Mouse (Mus musculus) kidney, postnatal 14 days (tissue): ENCODE measurements around the gene Tpsb2.

Experiments used
- DNase-seq: peaks from one replicate; pipeline ENCODE4 v3.0.0; 2022; ENCODE audit warnings: mixed read lengths

The Tpsb2 gene

DNA sequence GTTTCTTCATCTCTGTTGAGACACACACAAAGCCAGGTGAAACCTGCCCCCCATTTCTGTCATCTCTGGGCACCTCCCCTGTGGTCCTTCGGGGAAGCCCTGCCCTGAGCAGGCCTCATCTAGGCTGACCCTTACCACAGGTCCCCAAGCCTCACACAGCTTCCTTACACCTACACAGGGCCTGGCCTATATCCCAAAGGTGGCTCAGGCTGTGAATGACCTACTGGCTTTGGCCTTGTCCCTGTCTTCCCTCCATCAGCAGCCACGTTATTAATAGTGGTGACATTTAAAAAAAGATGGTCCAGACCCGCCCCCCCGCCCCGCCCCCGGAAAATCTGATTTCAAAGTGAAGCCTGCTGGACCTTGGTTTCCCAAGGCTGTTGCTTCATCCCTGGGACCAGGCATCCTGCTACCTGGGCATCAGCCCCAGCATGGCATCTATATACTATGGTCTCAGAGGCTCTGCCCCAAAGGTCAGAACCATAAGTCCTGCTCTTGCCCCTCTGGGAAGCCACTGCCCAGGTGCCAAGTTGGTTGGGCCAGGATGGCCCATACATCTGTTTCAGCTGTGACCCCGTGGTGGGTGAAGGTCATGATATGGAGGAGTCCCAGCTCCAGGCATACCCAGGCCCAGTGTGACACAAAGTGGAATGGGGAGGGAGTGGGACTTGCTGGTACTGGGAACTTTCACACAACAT, 42.3 kb downstream of the Tpsb2 start:
- DNase-seq, result no peak

DNA sequence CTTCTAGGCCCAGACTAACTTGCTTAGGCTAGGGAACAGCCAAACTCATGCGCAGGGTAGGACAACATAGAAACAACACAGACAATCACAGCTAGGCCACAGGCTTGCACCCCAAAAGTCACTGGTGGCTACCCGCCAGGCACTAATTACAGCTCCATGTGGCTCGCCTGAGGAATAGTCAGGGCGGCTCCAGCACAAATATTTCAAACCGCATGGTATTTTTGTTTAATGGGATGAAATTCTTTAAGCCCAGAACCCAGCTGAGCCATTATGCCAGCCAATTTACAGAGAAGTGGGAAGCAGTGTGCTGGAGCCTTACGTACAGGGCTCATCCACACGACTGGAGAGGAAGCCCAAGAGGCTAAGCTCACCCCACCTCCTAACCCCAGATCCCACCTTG, 43.5 kb downstream of the Tpsb2 start:
- DNase-seq, result no peak

DNA sequence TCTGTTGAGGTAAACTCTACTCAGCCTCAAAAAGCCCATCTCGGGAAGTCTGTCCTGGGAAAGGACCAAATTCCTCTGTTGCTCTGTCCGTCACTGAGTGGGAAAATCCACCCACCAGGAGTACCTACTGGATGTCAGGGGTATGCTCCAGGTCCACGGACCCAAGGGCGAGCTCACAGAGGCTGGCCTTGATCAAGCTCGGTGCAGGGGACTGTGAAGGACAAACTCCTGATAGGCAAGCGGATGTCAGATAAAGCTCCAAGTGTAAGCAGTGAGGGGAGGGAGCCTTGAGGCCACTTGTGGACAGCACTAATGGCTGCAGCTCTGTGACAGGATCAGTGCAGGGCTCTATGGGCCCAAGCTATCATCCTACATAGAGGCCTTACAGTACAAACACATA, 44.1 kb downstream of the Tpsb2 start:
- no peak for DNase-seq

- no peak for DNase-seq
Observed at GRCm38 (mm10) chr17:25410786-25411185, 44.7 kb downstream of the Tpsb2 start.

GRCm38 (mm10) chr17:25411251-25411650, 45.1 kb downstream of the Tpsb2 start:
- no peak for DNase-seq

DNA sequence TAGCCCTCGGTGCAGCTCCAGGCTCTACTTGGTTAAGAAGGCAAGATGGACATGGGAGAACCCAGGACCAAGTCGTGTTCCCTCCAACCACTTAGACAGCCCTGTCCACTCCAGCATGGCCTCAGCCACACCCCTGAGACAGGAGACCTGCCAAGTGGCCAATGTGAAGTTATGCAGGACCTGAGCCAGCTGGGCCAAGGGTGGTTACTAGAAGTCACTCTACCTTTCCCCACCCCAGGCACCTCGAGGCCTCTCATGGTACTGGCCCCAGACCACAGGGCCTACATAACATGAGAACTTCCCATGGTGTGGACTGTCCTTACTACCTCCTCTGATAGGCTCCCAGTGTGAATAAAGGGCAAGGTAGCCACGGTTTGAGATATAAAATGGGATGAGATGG, 48.1 kb downstream of the Tpsb2 start:
- DNase-seq, result peak; percentile 71

DNA sequence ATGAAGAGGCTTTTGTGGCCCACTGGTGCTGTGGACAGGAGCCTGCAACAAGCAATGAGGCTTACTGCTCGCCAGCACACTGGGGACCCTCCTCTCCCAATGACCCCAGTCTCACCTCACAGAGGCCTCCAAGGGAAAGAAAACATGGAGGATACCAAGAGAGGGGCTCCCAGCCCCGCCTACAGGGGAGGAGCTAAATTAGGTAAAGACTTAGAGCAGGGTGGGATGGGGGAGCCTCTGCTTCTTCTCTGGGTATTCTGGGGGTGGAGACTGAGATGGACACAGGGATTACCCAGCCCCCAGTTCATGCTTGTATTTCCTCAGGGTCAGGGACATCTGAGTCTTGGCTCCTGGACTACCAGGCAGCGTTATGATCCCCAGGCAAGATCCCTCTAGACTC, 48.8 kb downstream of the Tpsb2 start:
- DNase-seq, result no peak

DNA sequence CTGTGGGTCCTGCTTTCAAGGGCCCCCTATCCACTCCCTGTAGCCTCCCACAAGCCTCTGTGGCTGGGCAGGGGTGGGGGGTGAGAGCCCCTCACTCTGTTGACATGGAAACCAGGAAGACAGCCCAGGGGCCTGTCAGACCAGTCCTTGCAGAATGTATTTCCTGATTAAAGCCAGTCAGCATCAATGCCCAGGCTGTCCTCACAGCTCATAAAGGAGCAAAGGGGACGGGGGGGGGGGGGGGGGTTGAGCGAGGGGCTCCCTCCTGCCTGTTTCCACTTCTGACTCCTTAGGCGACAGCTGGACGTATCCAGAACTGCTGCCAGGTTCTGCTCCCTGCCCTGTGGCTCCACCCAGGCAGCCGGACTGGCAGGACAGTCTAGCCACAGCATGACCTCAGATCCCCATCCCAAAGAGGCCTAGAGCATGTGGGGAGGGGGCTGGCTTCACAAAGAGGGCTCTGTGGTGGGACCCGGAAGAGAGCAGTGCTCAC, 49.4 kb downstream of the Tpsb2 start:
- no peak for DNase-seq

DNA sequence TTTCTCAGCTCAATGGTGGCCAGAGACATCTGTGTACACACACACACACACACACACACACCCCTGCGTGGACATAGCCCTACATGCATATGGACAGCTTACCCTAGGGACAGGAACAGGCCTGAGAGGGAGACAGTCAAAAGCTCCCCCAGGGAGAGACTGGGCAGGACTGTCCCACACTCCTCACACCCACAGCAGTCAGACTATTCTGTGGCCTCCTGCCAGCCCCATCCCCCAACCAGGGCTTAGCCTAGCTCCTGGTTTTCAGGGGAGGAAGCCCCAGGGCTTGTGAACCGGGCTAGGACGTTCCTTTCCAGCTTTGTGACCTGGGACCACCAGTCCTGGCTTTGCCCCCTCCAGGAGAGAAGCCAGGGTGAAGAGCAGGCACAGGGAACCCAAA, 50.1 kb downstream of the Tpsb2 start:
- no peak for DNase-seq

DNA sequence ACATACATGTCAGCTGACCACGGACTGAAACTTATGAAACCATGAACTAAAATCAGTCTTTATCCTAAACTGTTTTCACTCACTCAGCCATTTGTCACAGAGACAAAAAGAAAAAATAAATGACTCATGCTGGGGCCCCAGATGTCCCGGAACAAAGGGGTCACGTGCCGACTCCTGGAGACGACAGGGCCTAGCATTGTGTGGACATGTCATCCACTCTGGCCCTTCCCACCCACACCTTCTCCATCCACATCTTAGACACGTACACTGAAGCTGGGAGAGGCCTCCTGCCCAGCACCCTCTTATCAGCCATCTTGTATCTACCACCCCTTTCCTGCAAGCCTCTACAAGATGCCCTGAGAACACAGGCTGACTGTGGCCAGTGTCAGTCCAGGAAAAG, 51.9 kb downstream of the Tpsb2 start:
- no peak for DNase-seq
